Mouse (Mus musculus): ENCODE measurements around the gene Ankle1.

- TF ChIP-seq POLR2A (IDR thresholded peaks at IDR 0.05; ENCODE audit: low read depth, low read length) (no peak), CTCF (IDR thresholded peaks at IDR 0.05; ENCODE audit: extremely low read depth, insufficient read depth, insufficient read length, insufficient replicate concordance) (no peak)
Measured at GRCm38 (mm10) chr8:71379008-71379407, 26.8 kb upstream of the Ankle1 start.

All from spleen, adult 2 months (tissue).